31 mouse cellular contexts compared by ENCODE assay signal in genomic region chr2:146197947-146198346, GRCm38 (mm10). TPM values are rescaled to one million over a fixed set of nuclear protein-coding genes. Genes with fewer than 3 reads are reported as not detected.
DNase-seq lines count a peak whose midpoint lies in the region; ATAC-seq lines count a peak whose summit lies in the region.
"Had no signal": no experiment of that assay in that cellular context is flagged by ENCODE, and none has a peak within 500 bp of the region (broad histone marks: within the 10 kb centered on the region; RNA-seq: fewer than 3 reads in every experiment).

No protein-coding gene starts in this region.

- no peak for ATAC-seq in forebrain, embryonic 11.5 days (replicated peaks; ENCODE audit: low FRiP score)
- no peak for ATAC-seq in forebrain, embryonic 12.5 days (ENCODE audit: low FRiP score)
- ATAC-seq in hematopoietic stem cell, adult 5-6 weeks (replicated peaks in 1 of 2; ENCODE audit: insufficient read depth in 1 of 2, low FRiP score in 2 of 2, low TSS enrichment in 1 of 2, low read depth in 1 of 2, poor library complexity in 2 of 2, severe bottlenecking in 2 of 2), result peak; percentile 97
- no peak for ATAC-seq in kidney, embryonic 14.5 days (ENCODE audit: low FRiP score, low TSS enrichment)
- ATAC-seq: forebrain, embryonic 16.5 days; intestine, embryonic 15.5 days had no signal

- no peaks in the 10 kb centered on the region; the same call in 1 of the 2 replicates for H3K36me3 ChIP-seq in forebrain, embryonic 11.5 days (ENCODE audit: control insufficient read depth, insufficient read depth, low read length)
- H3K36me3 ChIP-seq in forebrain, embryonic 12.5 days (replicated peaks), result no peaks in the 10 kb centered on the region
- H3K36me3 ChIP-seq in kidney, embryonic 14.5 days (ENCODE audit: control insufficient read depth, insufficient read depth, low read length), result no peaks in the 10 kb centered on the region
- H3K36me3 ChIP-seq: embryonic facial prominence, embryonic 15.5 days; heart, embryonic 15.5 days; intestine, embryonic 15.5 days; limb, embryonic 10.5 days; lung, embryonic 15.5 days; stomach, embryonic 15.5 days had no signal

- peak; percentile 26 for DNase-seq in forebrain, embryonic 11.5 days (ENCODE audit: low spot score)
- DNase-seq in CD4-positive, CD25-positive, alpha-beta regulatory T cell, adult 2 months (ENCODE audit: low read depth, low spot score), result peak; percentile 65
- peak; percentile 10 for DNase-seq in naive thymus-derived CD4-positive, alpha-beta T cell, adult 2 months (ENCODE audit: low read depth)
- DNase-seq in adrenal gland, adult 8-10 months, result no peak
- DNase-seq in right cerebral cortex, adult 2 months (ENCODE audit: low spot score in 2 of 2), result no peak
- DNase-seq: adrenal gland, postnatal 25 days; cerebellum, adult 8-10 months; cerebellum, postnatal 36 days; gastrocnemius, postnatal 14 days; heart, postnatal 36 days; kidney, adult 8-10 months; kidney, postnatal 14 days; lung, postnatal 4 days; thymus, adult 2 months; thymus, postnatal 4 days had no signal

- H3K4me2 ChIP-seq in forebrain, embryonic 11.5 days (ENCODE audit: low read depth, low read length, severe bottlenecking), result no peak overlapping the region
- no peak overlapping the region for H3K4me2 ChIP-seq in forebrain, embryonic 12.5 days
- H3K4me2 ChIP-seq in kidney, embryonic 14.5 days (replicated peaks; ENCODE audit: low read depth, low read length), result no peak overlapping the region
- H3K4me2 ChIP-seq: embryonic facial prominence, embryonic 15.5 days; heart, embryonic 15.5 days; hindbrain, embryonic 14.5 days; intestine, embryonic 15.5 days; lung, embryonic 15.5 days; midbrain, embryonic 11.5 days; stomach, embryonic 15.5 days had no signal

- H3K27me3 ChIP-seq in forebrain, embryonic 11.5 days (ENCODE audit: control insufficient read depth, insufficient read depth, low read length), result no peaks in the 10 kb centered on the region
- H3K27me3 ChIP-seq in forebrain, embryonic 12.5 days, result no peaks in the 10 kb centered on the region; the same call in 1 of the 2 replicates
- H3K27me3 ChIP-seq in kidney, embryonic 14.5 days (ENCODE audit: control insufficient read depth, insufficient read depth, low read length), result no peaks in the 10 kb centered on the region
- H3K27me3 ChIP-seq: embryonic facial prominence, embryonic 15.5 days; heart, embryonic 15.5 days; intestine, embryonic 15.5 days; lung, embryonic 15.5 days; stomach, embryonic 15.5 days had no signal

- 87% methylated on average over 7 of the region's 7 CpGs for WGBS in forebrain, embryonic 11.5 days
- WGBS in forebrain, embryonic 12.5 days, result 85% methylated on average over 7 of the region's 7 CpGs
- WGBS in kidney, embryonic 14.5 days, result 58% methylated on average over 7 of the region's 7 CpGs

- no peaks in the 10 kb centered on the region for H3K9me3 ChIP-seq in forebrain, embryonic 11.5 days (ENCODE audit: control insufficient read depth, low read length)
- no peaks in the 10 kb centered on the region for H3K9me3 ChIP-seq in forebrain, embryonic 12.5 days
- H3K9me3 ChIP-seq in kidney, embryonic 14.5 days (ENCODE audit: control insufficient read depth, low read length), result no peaks in the 10 kb centered on the region
- H3K9me3 ChIP-seq: embryonic facial prominence, embryonic 15.5 days; heart, embryonic 15.5 days; intestine, embryonic 15.5 days; limb, embryonic 10.5 days; lung, embryonic 15.5 days; stomach, embryonic 15.5 days had no signal

- no peaks in the 10 kb centered on the region for H3K4me1 ChIP-seq in forebrain, embryonic 11.5 days (replicated peaks; ENCODE audit: control insufficient read depth, insufficient read depth, low read length)
- H3K4me1 ChIP-seq in forebrain, embryonic 12.5 days, result no peaks in the 10 kb centered on the region
- H3K4me1 ChIP-seq in kidney, embryonic 14.5 days (ENCODE audit: control insufficient read depth, insufficient read depth, low read length), result no peaks in the 10 kb centered on the region
- H3K4me1 ChIP-seq: embryonic facial prominence, embryonic 15.5 days; heart, embryonic 15.5 days; intestine, embryonic 15.5 days; limb, embryonic 10.5 days; lung, embryonic 15.5 days; stomach, embryonic 15.5 days had no signal

- no peak overlapping the region for H3K27ac ChIP-seq in forebrain, embryonic 11.5 days (ENCODE audit: low read depth, low read length)
- H3K27ac ChIP-seq in forebrain, embryonic 12.5 days, result no peak overlapping the region
- H3K27ac ChIP-seq in kidney, embryonic 14.5 days (ENCODE audit: low read depth, low read length), result no peak overlapping the region
- H3K27ac ChIP-seq: embryonic facial prominence, embryonic 15.5 days; heart, embryonic 15.5 days; hindbrain, embryonic 14.5 days; intestine, embryonic 15.5 days; layer of hippocampus, adult 2 months; limb, embryonic 10.5 days; lung, embryonic 15.5 days; stomach, embryonic 15.5 days had no signal

- no peak overlapping the region for H3K4me3 ChIP-seq in forebrain, embryonic 11.5 days (ENCODE audit: low read depth, low read length)
- H3K4me3 ChIP-seq in forebrain, embryonic 12.5 days (replicated peaks), result no peak overlapping the region
- no peak overlapping the region for H3K4me3 ChIP-seq in kidney, embryonic 14.5 days (ENCODE audit: low read length)
- H3K4me3 ChIP-seq: embryonic facial prominence, embryonic 15.5 days; heart, embryonic 15.5 days; intestine, embryonic 15.5 days; layer of hippocampus, adult 2 months; limb, embryonic 10.5 days; lung, embryonic 15.5 days; stomach, embryonic 15.5 days had no signal

- no peak overlapping the region for H3K9ac ChIP-seq in forebrain, embryonic 11.5 days (ENCODE audit: low read length)
- no peak overlapping the region for H3K9ac ChIP-seq in forebrain, embryonic 12.5 days
- H3K9ac ChIP-seq in kidney, embryonic 14.5 days (ENCODE audit: low read depth, low read length), result no peak overlapping the region
- H3K9ac ChIP-seq: embryonic facial prominence, embryonic 15.5 days; heart, embryonic 15.5 days; hindbrain, embryonic 14.5 days; intestine, embryonic 15.5 days; lung, embryonic 15.5 days; stomach, embryonic 15.5 days had no signal

RNA-seq across cellular contexts. Expression of gene Insm1, which starts 23.8 kb away (rescaled TPM):
- polyA plus RNA-seq in forebrain, embryonic 11.5 days (2014; fragmentation: Nextera tagmentation; extraction: Ambion mirVana), result 5.0 and 8.7 TPM in 2 replicates
- polyA plus RNA-seq in forebrain, embryonic 12.5 days (2016; fragmentation: Nextera tagmentation; extraction: Ambion mirVana), result 11.9 and 13.4 TPM in 2 replicates
- 0.56 TPM in 1 of 2 replicates, not detected in the other for total RNA-seq in hematopoietic stem cell, adult 5-6 weeks (2017)
- total RNA-seq in adrenal gland, adult 8-10 months (2022), result 10 to 100 TPM in 2 of 4 experiments, 1 to 10 TPM in 2; 7.0 to 18.3 (median 10.6) TPM
- polyA plus RNA-seq in kidney, embryonic 14.5 days (2014; fragmentation: Nextera tagmentation; extraction: Ambion mirVana), result not detected in 2 replicates
- total RNA-seq: gastrocnemius, postnatal 14 days; heart, adult 8-10 months; heart, postnatal 36 days; liver, adult 2 months; MEL had no signal
- polyA plus RNA-seq: heart, embryonic 15.5 days; limb, embryonic 10.5 days had no signal

Comparison
In these comparisons a context has a peak if more than half of its experiments do, and no peak if none do; other contexts are left out.
1. ATAC-seq: peak in hematopoietic stem cell, adult 5-6 weeks (2 of 2); none in forebrain, embryonic 11.5 days (single experiment), forebrain, embryonic 12.5 days (single experiment) and kidney, embryonic 14.5 days (single experiment).
2. DNase-seq: peak in forebrain, embryonic 11.5 days (single experiment), CD4-positive, CD25-positive, alpha-beta regulatory T cell, adult 2 months (single experiment) and naive thymus-derived CD4-positive, alpha-beta T cell, adult 2 months (single experiment); none in adrenal gland, adult 8-10 months (single experiment) and right cerebral cortex, adult 2 months (0 of 2).